Mouse (Mus musculus) CD4-positive, CD25-positive, alpha-beta regulatory T cell, adult 2 months (primary cell): ENCODE measurements around the gene Ace.

ENCODE experiments used
- DNase-seq: peaks from one replicate; pipeline ENCODE4 v3.0.0-alpha.2; 2012; ENCODE audit warnings: low read depth, low spot score

Gene Ace

DNA sequence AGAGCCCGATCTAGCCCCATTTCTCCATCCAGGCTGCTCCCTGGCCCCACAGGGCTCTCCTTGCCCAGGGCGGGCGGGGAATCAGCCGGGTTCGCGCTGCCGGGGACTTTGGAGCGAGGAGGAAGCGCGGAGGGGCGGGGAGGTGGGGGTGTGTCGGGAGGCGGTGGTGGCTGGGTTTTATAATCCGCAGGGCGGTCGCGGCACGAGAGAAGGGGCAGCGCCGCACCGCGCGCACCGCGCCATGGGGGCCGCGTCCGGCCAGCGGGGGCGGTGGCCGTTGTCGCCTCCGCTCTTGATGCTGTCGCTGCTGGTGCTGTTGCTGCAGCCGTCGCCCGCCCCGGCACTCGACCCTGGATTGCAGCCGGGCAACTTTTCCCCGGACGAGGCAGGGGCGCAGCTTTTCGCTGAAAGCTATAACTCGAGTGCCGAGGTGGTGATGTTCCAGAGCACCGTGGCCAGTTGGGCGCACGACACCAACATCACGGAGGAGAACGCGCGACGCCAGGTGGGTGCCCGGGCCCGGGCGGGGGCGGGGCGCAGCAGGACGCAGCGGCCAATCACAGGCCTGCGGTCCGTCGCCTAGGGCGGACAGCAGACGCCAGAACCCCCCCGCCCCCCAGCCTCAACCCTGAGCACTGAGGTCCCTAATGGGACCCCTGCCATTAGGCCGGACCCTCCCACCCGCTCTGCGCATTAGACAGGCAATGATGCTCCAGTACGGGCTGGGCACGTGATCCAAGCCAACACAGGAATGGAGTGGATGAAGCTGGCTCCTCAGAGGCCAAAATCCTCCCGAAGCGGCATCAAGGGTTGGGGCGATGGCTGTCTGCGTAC, at the start of gene Ace:
TSS of gene Ace (plus strand) at position 205 of the 834 bp plus-strand sequence.
- DNase-seq = peak; percentile 14

DNA sequence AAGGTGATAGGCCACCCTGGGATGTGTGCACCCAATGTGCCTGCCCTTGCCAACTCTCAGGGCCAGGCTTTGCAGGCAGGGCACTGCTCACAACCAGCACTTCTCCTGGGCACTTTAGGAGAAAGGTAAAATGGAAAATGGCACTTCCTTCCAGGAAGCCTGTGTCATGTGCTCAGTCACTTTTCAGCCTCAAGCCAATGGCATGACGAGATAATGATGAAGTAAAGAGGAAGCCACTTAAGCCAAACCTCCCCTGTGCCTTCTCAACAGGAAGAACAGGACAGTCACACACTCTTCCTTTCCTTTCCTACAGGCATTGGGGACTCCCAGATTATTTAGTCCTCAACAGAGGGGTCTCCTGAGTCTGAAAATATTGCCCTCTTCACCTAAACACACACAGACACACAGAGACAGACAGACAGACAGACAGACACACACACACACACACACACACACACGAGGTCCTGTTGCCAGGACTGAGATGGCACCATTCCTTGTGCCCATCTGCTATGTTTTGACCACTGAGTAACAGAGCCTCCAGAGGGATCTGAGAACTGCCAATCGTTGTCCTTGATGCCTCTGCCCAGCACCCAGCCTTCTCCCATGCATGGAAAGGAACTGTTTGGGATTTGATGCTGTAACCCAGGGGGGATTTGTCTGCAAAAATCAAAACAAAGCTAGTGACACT, 47.5 kb upstream of the Ace start:
- DNase-seq = no peak

DNA sequence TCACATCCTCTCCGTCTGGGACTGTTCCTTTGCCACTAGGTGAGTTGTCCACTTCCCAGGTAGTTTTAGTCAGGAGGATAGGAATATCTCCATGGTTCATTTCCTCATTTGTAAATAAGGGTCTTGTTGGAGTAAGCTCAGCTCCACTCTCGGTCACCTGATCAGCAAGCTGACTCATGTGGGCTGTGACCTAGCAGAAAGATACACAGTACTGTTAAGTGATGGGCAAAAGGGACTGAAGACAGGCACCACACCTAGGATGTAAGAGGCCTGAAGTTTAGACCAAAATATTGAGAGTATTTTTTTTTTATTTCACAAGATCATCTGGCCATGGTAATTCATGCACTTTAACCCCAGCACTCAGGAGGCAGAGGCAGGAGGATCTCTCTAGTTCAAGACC, 46.9 kb upstream of the Ace start:
- DNase-seq = no peak

DNA sequence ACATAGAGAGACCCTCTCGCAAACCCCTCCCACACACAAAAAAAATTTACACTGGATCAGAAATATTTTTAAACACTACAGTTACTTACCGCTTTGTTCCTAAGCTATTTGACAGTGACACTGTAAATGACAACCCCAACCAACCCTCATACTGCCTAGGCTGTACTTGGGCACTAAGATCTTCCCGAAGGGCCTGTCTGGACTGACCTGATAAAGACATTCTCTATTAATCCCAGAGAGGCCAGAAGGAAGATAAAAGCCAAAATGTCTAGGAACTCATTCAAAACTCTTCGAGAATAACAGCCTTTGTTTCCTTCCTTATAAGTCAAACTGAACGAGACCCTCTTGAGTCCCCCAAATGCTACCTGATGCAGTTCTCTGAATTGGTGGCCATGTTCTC, 46.5 kb upstream of the Ace start:
- no peak for DNase-seq

DNA sequence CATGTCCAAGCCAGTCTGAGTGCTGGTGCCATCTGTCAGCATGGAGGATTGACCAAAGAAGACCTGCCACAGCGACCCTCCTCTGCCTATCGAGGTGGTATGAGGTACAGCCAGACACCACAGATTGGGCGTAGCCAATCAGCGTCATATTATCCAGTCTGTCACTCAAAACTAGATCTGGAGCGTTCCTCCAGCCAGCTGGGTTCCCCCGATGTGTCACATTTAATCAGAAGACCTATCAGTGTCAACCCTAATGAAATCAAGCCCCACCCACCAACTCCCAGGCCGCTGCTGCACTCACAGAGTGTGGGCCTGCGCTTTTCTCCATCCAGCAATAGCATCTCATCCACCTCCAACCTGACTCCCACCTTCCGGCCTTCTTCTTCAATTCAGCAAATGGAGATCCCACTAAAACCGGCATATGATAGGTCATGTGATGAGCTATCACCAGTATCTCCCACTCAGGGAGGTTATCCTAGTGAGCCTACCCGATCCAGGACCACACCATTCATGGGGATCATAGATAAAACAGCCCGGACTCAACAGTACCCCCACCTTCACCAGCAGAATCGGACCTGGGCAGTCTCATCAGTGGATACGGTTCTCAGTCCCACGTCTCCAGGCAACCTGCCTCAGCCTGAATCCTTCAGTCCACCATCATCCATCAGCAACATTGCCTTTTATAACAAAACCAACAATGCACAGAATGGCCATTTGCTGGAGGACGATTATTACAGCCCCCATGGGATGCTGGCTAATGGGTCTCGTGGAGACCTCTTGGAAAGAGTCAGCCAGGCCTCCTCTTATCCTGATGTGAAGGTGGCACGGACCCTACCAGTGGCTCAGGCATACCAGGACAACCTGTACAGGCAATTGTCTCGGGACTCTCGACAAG, 44.7 kb upstream of the Ace start:
- no peak for DNase-seq

DNA sequence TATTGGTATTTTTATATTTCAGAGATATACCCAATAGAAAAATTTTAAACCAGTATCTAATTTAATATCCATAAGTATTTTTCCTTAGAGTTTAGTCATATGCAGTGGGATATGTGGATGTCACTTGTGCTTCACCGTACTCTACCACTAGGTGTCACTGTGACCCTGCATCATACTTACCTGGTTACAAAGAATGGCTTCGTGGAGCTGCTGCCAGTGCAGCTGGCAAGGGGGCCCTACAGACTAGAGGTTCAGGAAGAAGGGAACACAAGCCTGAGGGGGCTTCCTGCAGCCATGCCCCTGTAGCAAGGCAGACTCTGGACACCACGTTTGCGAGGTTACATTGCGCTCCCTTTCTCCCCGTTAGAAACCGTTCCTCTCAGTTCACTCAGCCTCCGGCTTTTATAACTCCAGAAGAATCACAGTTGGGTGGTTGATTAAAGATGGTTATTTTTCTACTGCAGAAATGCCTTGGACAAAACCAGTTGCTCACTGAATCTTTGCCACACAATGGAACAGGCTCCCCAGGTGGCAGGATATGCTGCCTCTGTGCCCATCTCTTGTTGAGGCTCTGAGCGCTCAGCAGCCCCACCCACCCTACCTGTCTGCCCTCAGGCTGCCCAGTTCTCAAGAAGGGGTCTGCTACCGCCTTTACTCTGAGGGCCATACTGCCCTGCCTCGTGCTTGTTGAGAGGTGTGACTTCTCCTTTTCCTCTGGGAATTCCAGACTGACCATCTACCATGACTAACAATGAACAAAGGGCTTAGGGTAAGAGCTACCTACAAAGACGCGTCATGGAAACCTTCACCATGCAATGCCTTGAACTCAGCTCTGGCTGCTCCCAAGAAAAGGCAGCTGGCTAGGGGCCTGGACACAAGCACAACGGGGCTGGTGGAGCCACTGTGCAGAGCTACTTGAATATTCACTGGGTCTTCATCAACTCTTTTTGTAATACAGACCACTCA, 40.4 kb upstream of the Ace start:
- DNase-seq = peak; percentile 85

DNA sequence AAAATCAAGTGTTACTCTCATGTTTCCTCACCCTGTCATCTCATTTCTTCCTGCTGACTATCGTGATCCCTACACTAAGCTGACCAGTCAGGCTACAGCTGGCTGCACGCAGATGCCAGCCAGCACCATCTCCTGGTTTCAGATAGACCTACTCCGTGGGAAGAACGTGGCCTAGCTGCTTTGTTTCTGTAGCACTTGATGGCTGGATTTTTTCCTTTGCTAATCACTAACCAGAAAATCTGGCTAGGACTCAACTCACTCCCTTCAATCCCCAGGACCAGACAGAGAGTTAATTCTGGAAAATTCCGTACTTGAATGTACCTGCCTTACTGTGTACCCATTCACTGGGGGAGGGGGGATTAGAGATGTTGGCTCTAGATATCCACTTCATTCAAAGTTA, 39.6 kb upstream of the Ace start:
- DNase-seq = no peak

DNA sequence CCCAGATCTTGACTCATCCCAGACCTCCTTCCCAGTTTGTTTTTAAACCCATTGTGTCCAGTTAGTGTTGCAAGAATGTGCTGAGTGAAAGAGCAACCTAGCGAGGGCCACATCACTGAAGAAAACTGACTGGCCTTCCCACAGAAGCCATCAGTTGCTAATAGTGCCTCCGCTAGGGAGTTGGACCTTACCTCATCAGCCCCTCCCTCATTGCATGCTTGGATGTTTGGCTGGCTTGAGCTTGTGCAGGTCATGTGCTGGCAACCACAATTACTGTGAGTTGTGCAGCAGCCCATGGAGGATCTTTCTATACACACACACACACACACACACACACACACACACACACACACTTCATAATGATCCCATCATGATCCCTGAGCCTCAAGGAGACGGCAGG, 36.4 kb upstream of the Ace start:
- no peak for DNase-seq

DNA sequence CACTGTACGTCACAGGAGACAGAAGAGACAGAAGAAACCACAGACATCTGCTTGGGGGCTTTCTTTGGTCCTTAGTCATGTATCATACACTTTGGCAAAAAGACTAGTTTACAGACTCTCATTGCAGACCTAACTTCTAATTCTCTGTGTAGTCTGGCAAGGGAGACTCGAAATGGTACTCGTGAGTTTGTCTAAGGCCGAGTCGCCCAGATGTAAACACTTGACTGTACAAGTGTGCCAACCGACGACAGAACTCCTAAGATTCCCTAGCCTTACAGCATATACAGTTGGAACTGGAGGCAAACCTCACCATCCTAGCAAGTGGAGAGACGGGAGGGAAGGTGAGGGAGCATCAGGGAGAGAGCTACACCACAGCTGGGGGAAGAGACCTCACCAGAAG, 34.0 kb upstream of the Ace start:
- no peak for DNase-seq

DNA sequence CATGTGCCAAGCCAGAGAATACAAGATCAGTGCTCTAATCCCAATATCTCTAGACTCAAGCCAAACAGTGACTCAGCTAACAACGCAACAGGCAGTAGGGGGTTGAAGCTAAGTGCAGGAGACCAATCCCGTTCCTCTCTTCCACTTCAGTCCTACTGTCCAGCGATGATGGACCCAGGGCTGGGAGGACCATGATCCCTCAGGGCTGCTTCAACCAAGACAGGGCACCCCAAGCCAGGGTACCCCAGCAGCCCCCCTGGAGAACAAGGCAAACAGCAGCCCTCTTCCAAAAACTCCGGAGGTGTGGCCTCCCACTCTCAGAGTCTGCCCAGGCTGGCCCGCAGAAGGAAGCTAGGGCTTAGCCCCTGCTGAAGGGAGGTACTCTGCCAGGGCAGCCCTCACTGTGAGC, 33.4 kb upstream of the Ace start:
- DNase-seq = no peak

DNA sequence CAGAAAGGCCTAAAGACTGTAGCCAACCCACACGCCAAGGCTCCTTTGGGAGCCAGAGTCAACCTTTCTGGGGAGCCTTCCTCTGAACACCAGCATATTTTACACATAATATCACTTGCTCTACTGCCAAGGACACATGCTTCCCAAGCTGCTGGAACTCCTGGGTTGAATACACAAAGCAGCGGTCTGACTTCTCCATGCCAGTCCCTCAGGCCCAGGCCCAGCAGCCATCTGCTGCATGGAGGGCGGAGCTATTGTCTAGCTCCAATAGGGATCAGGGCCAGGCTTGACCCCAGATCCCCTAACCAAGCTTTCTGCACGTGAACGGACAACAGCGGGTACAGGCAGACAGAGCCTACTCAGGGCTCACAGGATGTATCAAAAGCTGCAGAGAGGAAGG, 32.9 kb upstream of the Ace start:
- no peak for DNase-seq

DNA sequence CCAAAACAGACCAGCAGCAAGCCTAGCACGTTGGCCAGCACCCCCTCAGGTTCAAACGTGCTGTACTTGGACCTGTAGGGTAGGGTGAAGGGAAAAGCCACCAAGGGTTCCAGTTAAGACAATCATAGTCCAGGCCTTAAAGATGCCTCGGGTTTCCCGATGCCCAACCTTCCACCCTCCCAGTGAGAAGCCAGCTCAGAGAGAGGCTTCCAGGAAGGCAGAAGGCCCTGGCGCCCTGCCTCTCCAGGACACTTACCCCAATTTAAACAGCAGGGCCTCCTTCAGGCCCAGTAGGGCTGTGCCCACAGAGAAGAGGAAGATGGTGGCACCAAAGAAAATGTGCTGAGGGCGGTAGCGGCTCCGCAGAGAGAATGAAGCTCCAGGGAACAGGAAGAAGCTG, 32.2 kb upstream of the Ace start:
- DNase-seq = no peak

DNA sequence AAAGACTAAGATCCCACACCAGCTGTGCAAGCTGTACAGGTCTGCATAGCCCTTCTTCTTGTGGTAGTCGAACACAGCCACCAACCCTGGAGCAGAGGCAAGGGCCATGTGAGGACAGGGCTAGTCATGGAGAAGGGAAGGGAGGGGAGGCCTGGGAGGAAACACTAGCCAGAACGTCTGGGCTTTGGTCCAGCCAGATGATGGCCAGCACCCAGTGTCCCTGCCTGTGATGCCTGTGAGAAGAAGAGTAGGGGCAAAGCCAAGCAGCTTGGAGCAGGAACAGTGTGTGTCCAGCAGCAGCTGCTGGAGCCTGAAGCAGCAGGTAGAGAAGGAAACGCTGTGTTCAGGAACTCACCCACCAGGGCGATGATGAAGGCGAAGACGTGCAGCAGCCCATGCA, 31.5 kb upstream of the Ace start:
- no peak for DNase-seq

DNA sequence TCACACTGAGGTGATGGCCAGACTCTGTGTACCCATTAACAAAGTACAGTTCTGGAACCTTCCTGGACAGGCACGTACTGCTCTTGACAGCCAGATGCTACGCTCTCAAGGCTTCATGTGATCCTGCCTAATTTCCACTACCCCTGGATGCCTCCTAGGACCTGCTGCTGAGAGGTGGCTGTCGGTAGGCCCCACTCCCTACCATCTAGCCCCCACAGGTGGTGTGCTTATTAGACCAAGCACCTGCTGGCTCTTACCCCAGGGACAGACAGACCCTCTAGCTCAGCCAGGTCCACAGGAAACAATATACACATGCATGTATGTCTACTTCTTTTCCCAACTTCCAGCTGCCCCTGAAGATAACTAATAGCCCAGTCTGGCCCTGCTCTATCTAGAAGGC, 30.8 kb upstream of the Ace start:
- no peak for DNase-seq

DNA sequence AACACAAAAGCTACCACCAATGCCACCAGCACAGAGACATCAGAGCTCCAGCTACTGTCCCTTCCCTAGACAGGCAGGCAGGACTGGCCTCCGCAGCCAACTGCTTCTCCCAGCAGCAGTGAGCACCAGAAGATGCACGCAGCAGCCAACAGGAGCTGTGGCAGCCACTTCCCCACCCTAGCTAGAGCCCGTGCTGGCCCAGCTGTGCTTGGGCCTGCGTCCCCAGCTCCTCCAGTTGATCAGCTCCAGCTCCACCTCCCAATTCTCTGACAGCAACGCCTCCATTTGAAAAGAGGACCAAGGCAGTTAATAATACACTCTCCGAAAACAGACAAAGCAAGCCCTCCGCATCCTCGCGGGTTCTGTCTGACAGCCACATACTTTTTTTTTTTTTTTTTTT, 29.0 kb upstream of the Ace start:
- no peak for DNase-seq

DNA sequence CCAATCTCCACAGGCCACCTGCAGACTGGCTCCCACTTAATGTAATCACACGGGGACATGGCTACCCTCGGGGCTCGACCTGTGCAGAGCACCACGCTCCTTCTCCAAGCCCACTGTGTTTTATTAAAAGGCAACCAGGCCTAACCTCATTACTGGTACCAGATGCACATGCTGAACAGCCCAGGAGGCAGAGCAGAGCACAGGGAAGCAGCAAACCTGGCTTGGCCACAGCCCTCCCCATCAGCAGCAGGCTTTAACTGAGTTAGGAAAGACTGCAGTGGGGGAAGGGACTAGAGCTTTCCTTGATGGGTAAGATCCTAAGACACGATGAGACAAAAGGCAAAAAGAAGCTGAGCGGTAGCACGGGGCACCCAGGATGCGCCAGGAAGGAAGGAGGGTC, 25.8 kb upstream of the Ace start:
- no peak for DNase-seq

DNA sequence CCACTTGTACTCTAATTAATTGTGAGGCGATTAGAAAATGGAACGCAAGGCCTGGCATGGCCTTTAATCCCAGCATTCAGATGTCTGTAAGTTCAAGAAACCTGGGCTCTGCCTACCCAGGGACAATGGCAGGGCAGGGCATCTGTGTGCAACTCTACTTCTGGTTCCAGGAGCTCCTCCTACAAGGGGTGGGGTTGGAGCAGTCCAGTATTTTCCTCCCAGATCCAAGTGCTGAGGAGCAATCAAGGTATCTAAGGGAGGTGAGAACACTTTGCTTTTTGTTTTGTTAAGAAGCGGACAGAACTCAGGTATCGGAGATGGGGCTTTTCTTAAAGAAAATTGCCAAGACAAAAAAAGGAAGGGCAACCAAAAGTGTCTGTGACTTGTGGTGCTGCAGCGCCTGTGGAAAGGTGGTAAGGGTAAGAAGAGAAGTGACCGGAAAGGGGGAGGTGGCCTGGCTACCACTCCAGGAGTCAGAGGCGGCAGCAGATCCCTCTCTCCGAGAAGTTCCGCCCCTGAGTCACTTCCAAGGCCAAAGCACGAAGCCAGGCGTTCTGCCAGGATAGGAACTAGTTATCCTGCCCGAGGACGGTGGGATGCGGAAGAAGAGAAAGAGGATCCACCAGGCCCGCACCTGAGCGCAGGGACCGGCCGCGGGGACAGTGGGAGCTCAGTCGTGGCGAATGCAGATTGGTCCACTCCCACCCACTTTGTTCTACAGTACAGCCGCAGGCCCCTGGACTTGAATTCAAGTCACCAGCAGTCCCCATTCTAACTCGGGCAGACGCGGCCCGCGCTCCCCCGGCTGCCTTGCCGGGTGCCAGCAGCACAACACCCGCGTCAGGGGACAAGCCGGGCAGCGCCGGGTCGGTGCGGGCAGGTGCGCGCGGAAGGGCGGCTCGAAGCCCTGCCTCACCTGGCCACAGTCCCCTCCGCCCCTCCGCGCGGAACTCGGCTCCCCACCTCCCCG, 24.3 kb upstream of the Ace start:
- DNase-seq = no peak

DNA sequence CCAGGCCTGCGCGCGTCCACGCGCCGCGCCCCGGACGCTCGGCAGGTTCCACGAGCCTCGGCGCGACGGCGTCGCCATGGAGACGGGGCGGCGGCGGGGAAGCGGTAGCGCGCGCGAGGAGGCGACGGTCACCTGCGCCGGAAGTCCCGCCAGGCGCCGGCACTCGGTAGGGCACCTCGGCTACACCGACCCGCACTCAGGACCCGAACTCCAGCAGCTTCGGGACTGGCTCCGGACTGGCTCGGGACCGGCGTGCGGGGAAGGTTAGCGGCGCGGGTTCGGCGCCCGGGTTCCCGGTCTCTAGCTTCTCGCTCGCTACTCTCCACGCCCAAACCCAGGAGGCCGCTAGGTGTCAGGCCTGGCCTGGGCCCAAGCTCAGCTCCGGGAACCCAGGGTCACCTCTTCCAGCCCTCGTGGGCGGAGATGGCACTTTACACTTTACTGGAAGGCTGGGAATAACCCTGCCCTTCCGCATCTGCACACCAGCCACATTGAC, 23.6 kb upstream of the Ace start:
- DNase-seq = peak; percentile 70

DNA sequence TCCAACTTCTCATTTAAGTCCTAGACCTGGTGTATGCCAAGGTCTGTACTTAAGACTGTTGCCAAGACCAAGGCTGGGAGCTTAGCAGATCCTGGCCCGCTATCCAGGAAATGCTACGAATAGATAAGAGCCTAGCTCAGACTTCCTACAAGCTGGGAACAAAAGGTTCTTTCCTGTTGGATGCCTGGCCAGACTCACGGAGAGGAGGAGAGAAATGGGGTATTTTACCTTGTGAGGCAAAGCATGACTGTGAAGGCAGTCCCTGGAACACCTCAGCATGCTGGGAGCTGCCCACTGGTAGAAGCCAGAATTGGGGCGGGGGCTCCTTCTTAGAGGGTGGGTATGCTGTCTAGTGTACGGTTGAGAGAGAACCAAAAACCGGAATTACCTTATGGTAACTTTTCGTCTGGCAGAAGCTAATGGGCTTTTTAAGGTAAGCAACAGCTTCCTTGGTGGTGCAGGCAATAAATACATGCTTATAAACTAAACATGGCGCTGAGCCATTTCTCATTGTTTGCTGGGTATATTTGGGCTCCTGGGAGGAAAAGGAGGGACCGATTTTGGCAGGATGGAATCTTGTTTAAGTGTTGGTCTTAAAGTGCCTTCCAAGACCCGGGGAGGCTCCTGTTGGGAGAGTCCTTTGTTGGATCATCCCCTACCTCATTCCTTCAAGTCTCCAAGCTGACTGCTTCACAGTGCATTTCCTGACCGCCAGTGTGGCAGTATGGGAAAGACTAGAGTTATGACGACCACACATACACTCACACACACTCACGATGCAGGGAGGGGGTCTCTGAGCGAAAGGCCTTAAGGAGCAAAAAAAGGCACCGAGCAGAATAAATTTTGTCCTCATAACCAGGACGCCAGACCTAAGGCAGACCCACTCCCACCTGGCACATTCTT, 22.7 kb upstream of the Ace start:
- no peak for DNase-seq
